Mouse (Mus musculus) inflammation-experienced regulatory T-cells (primary cell): ENCODE measurements around the gene Cldn19. TPM values are rescaled to one million over a fixed set of nuclear protein-coding genes. Genes with fewer than 3 reads are reported as not detected.

ENCODE experiments used
- polyA plus RNA-seq, 2 experiments: library from polyadenylated mRNA; unstranded; fragments of 100-300 nt; shearing (Covaris generic); gene quantifications; one replicate each; pipeline ENCODE4 v1.2.1; 2017

The Cldn19 gene
- under 1 TPM in 1 of 2 experiments, not detected in 1; 0.42 TPM for polyA plus RNA-seq

GRCm38 (mm10) chr4:119255351-119255750 lies at the start of gene Cldn19:
Cldn19 (plus strand) TSS chr4:119255414.

GRCm38 (mm10) chr4:119218169-119218568 lies 37.0 kb upstream of the Cldn19 start, which contains the start of gene Tmem269:
Tmem269 (minus strand) TSS chr4:119218217.

GRCm38 (mm10) chr4:119232410-119233255 lies 22.6 kb upstream of the Cldn19 start, which contains the start of the genes AU022252 and P3h1:
AU022252 (minus strand) TSS chr4:119232712.
P3h1 (plus strand) TSS chr4:119232915.

GRCm38 (mm10) chr4:119294415-119295133 lies 39.4 kb downstream of the Cldn19 start, which contains the start of gene Ybx1:
Ybx1 (minus strand) TSS chr4:119294604.

Other genes starting within 250 kb of the Cldn19 start
- 10 to 100 TPM; 47.7 to 57.4 TPM for gene Slc2a1, start 146.7 kb upstream of the Cldn19 start, polyA plus RNA-seq
- 1 to 10 TPM; 3.3 to 3.7 TPM for gene Zfp691, start 81.2 kb upstream of the Cldn19 start, polyA plus RNA-seq
- 1 to 10 TPM in 1 of 2 experiments, under 1 TPM in 1; 0.46 to 6.2 TPM for gene Ermap, start 65.4 kb upstream of the Cldn19 start, polyA plus RNA-seq
- gene Svbp, start 60.1 kb upstream of the Cldn19 start, polyA plus RNA-seq, result 10 to 100 TPM; 59.6 to 65.9 TPM
- gene Tmem269, start 37.2 kb upstream of the Cldn19 start, polyA plus RNA-seq, result under 1 TPM in 1 of 2 experiments, not detected in 1; 0.24 TPM
- gene AU022252, start 22.7 kb upstream of the Cldn19 start, polyA plus RNA-seq, result 10 to 100 TPM; 14.2 to 20.5 TPM
- gene P3h1, start 22.5 kb upstream of the Cldn19 start, polyA plus RNA-seq, result 1 to 10 TPM; 2.3 to 3.5 TPM
- 100 to 1,000 TPM; 412 to 447 TPM for gene Ybx1, start 39.2 kb downstream of the Cldn19 start, polyA plus RNA-seq
- gene Ppih, start 65.1 kb downstream of the Cldn19 start, polyA plus RNA-seq, result 10 to 100 TPM; 33.5 to 41.9 TPM
- 1 to 10 TPM; 3.0 to 5.3 TPM for gene Ccdc30, start 160.1 kb downstream of the Cldn19 start, polyA plus RNA-seq
- gene Ppcs, start 167.0 kb downstream of the Cldn19 start, polyA plus RNA-seq, result 10 to 100 TPM; 50.1 to 67.5 TPM
- under 1 TPM in 1 of 2 experiments, not detected in 1; 0.89 TPM for gene Zmynd12, start 167.4 kb downstream of the Cldn19 start, polyA plus RNA-seq
- gene Rimkla, start 237.2 kb downstream of the Cldn19 start, polyA plus RNA-seq, result under 1 TPM in 1 of 2 experiments, not detected in 1; 0.35 TPM